ENCODE assay signal across 9 mouse cellular contexts in the genomic region with DNA sequence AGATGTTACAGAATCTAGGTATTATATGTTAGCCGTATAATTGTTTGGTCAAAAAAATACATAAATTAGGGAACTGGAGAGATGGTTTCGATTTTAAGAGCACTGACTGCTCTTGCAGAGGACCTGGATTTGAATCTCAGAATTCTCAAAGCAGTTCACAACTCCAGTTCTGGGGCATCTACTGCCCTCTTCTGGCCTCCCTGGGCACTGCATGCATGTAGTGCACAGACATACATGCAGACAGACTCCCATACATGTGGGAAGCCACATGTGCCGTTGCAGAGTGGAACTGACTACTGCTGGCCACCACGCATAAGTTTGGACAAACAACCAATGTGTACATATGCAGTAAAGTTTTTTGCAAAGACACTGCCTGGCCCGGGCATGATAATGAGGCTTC.
DNase-seq lines count a peak whose midpoint lies in the region; ATAC-seq lines count a peak whose summit lies in the region.
"Had no signal": no experiment of that assay in that cellular context is flagged by ENCODE, and none has a peak within 500 bp of the region (broad histone marks: within the 10 kb centered on the region; RNA-seq: fewer than 3 reads in every experiment).

No protein-coding gene starts in this region.

- DNase-seq in CD4-positive, CD25-positive, alpha-beta regulatory T cell, adult 2 months (ENCODE audit: low read depth, low spot score): peak; percentile 49
- DNase-seq in kidney, adult 9 months: peak; percentile 15
- DNase-seq in kidney, adult 11 months: no peak
- peak; percentile 41 to 51 for DNase-seq in B cell, adult 2 months
- DNase-seq in c-Kit-positive CD71-positive TER-119-positive erythroid progenitor cells, embryonic 14.5 days (ENCODE audit: low spot score): peak; percentile 4
- DNase-seq in spleen, postnatal 10 days (ENCODE audit: low spot score in 2 of 2): no peak
- DNase-seq: lung, postnatal 10 days had no signal

- no peak for ATAC-seq in CD4-positive, CD25-positive, alpha-beta regulatory T cell, adult 4 months
- ATAC-seq in activated CD4-positive, CD25-positive, alpha-beta regulatory T cell, adult 4 months: no peak

Comparison
In these comparisons a context has a peak if more than half of its experiments do, and no peak if none do; other contexts are left out.
1. DNase-seq: peak in CD4-positive, CD25-positive, alpha-beta regulatory T cell, adult 2 months (single experiment), kidney, adult 9 months (single experiment), B cell, adult 2 months (2 of 2) and c-Kit-positive CD71-positive TER-119-positive erythroid progenitor cells, embryonic 14.5 days (single experiment); none in kidney, adult 11 months (single experiment) and spleen, postnatal 10 days (0 of 2).